Mouse (Mus musculus): ENCODE results near the gene Ccs.
"Not testable (repeated sequence)": the region's sequence is repeated elsewhere in the genome, so short reads cannot be mapped to it uniquely, and the experiment has no call there.

Gene Ccs

GRCm38 (mm10) chr19:4839149-4839548 lies at the start of gene Ccs, which contains the start of gene Ccdc87:
Ccs (minus strand) TSS chr19:4839332.
Ccdc87 (plus strand) TSS chr19:4839366.
- peak; percentile 95 to 97 for DNase-seq (ENCODE audit: low spot score in 2 of 2)

GRCm38 (mm10) chr19:4883961-4884360 lies 44.8 kb upstream of the Ccs start:
- peak in 1 of 2 experiments; percentile 66 for DNase-seq (ENCODE audit: low spot score in 2 of 2)

GRCm38 (mm10) chr19:4879324-4879703 lies 40.2 kb upstream of the Ccs start:
- DNase-seq (ENCODE audit: low spot score in 2 of 2) = no peak

GRCm38 (mm10) chr19:4878405-4879323 lies 39.5 kb upstream of the Ccs start, which contains the start of gene Zdhhc24:
Zdhhc24 (plus strand) TSS chr19:4878668.
- peak; percentile 97 to 98 for DNase-seq (ENCODE audit: low spot score in 2 of 2)

- DNase-seq (ENCODE audit: low spot score in 2 of 2) = peak in 1 of 2 experiments; percentile 65
These were observed 38.7 kb upstream of the Ccs start, which contains the start of gene Actn3 for GRCm38 (mm10) chr19:4877785-4878184. Actn3 (minus strand) TSS chr19:4877909.

- DNase-seq (ENCODE audit: low spot score in 2 of 2) = no peak
These were observed 37.6 kb upstream of the Ccs start for GRCm38 (mm10) chr19:4876755-4877154.

- DNase-seq (ENCODE audit: low spot score in 2 of 2) = no peak
These were observed 37.1 kb upstream of the Ccs start for GRCm38 (mm10) chr19:4876241-4876640.

GRCm38 (mm10) chr19:4874613-4875012 lies 35.5 kb upstream of the Ccs start:
- not testable (repeated sequence) for DNase-seq (ENCODE audit: low spot score in 2 of 2)

GRCm38 (mm10) chr19:4865147-4865546 lies 26.0 kb upstream of the Ccs start:
- DNase-seq (ENCODE audit: low spot score in 2 of 2) = no peak

GRCm38 (mm10) chr19:4863048-4863447 lies 23.9 kb upstream of the Ccs start:
- no peak for DNase-seq (ENCODE audit: low spot score in 2 of 2)

- DNase-seq (ENCODE audit: low spot score in 2 of 2) = peak; percentile 78 to 80
These were observed 19.9 kb upstream of the Ccs start for GRCm38 (mm10) chr19:4859081-4859480.

- no peak for DNase-seq (ENCODE audit: low spot score in 2 of 2)
These were observed 16.8 kb upstream of the Ccs start for GRCm38 (mm10) chr19:4855951-4856350.

- no peak for DNase-seq (ENCODE audit: low spot score in 2 of 2)
These were observed 16.3 kb upstream of the Ccs start for GRCm38 (mm10) chr19:4855470-4855820.

GRCm38 (mm10) chr19:4854552-4855469 lies 15.7 kb upstream of the Ccs start, which contains the start of gene Ctsf:
Ctsf (plus strand) TSS chr19:4855130.
- peak; percentile 73 to 81 for DNase-seq (ENCODE audit: low spot score in 2 of 2)

- DNase-seq (ENCODE audit: low spot score in 2 of 2) = no peak
These were observed 11.1 kb upstream of the Ccs start for GRCm38 (mm10) chr19:4850281-4850680.

- no peak for DNase-seq (ENCODE audit: low spot score in 2 of 2)
These were observed 10.7 kb upstream of the Ccs start for GRCm38 (mm10) chr19:4849800-4850199.

GRCm38 (mm10) chr19:4847490-4847889 lies 8.4 kb upstream of the Ccs start:
- no peak for DNase-seq (ENCODE audit: low spot score in 2 of 2)

- DNase-seq (ENCODE audit: low spot score in 2 of 2) = no peak
These were observed 6.7 kb upstream of the Ccs start for GRCm38 (mm10) chr19:4845846-4846245.

- DNase-seq (ENCODE audit: low spot score in 2 of 2) = no peak
These were observed 3.5 kb upstream of the Ccs start for GRCm38 (mm10) chr19:4842611-4843010.

GRCm38 (mm10) chr19:4840848-4841247 lies 1.7 kb upstream of the Ccs start:
- no peak for DNase-seq (ENCODE audit: low spot score in 2 of 2)

GRCm38 (mm10) chr19:4838526-4839140 lies 499 bp downstream of the Ccs start:
- no peak for DNase-seq (ENCODE audit: low spot score in 2 of 2)

GRCm38 (mm10) chr19:4837049-4837448 lies 2.1 kb downstream of the Ccs start:
- DNase-seq (ENCODE audit: low spot score in 2 of 2) = no peak

Data from spleen, postnatal 4 days (tissue).